Mouse (Mus musculus): ENCODE measurements around the gene Nelfe.
"Not testable (repeated sequence)": the region's sequence is repeated elsewhere in the genome, so short reads cannot be mapped to it uniquely, and the experiment has no call there.

The Nelfe gene

GRCm38 (mm10) chr17:34849722-34850516 is at the start of gene Nelfe, which contains the start of gene Skiv2l:
Gene Nelfe (plus strand): TSS chr17:34850391.
Gene Skiv2l (minus strand): TSS chr17:34850210.
- peak; percentile 99 for DNase-seq (ENCODE audit: inconsistent ontology term)

GRCm38 (mm10) chr17:34800781-34801305 is 49.3 kb upstream of the Nelfe start:
- DNase-seq (ENCODE audit: inconsistent ontology term): not testable (repeated sequence)

- not testable (repeated sequence) for DNase-seq (ENCODE audit: inconsistent ontology term)
Observed at GRCm38 (mm10) chr17:34802756-34803155, 47.4 kb upstream of the Nelfe start.

- not testable (repeated sequence) for DNase-seq (ENCODE audit: inconsistent ontology term)
Observed at GRCm38 (mm10) chr17:34803367-34803766, 46.8 kb upstream of the Nelfe start.

- DNase-seq (ENCODE audit: inconsistent ontology term): not testable (repeated sequence)
Observed at GRCm38 (mm10) chr17:34804301-34804700, 45.9 kb upstream of the Nelfe start, which contains the start of gene Cyp21a1. Gene Cyp21a1 (minus strand): TSS chr17:34804561.

GRCm38 (mm10) chr17:34804871-34805562 is 45.2 kb upstream of the Nelfe start:
- no peak for DNase-seq (ENCODE audit: inconsistent ontology term)

- no peak for DNase-seq (ENCODE audit: inconsistent ontology term)
Observed at GRCm38 (mm10) chr17:34807176-34807575, 43.0 kb upstream of the Nelfe start.

GRCm38 (mm10) chr17:34808599-34809205 is 41.5 kb upstream of the Nelfe start:
- DNase-seq (ENCODE audit: inconsistent ontology term): no peak

GRCm38 (mm10) chr17:34810411-34810810 is 39.8 kb upstream of the Nelfe start:
- DNase-seq (ENCODE audit: inconsistent ontology term): not testable (repeated sequence)

GRCm38 (mm10) chr17:34810811-34811210 is 39.4 kb upstream of the Nelfe start:
- not testable (repeated sequence) for DNase-seq (ENCODE audit: inconsistent ontology term)

GRCm38 (mm10) chr17:34811275-34811674 is 38.9 kb upstream of the Nelfe start:
- no peak for DNase-seq (ENCODE audit: inconsistent ontology term)

- DNase-seq (ENCODE audit: inconsistent ontology term): not testable (repeated sequence)
Observed at GRCm38 (mm10) chr17:34813747-34814146, 36.4 kb upstream of the Nelfe start.

GRCm38 (mm10) chr17:34814818-34815370 is 35.3 kb upstream of the Nelfe start:
- DNase-seq (ENCODE audit: inconsistent ontology term): no peak

GRCm38 (mm10) chr17:34830776-34831175 is 19.4 kb upstream of the Nelfe start:
- DNase-seq (ENCODE audit: inconsistent ontology term): not testable (repeated sequence)

- DNase-seq (ENCODE audit: inconsistent ontology term): no peak
Observed at GRCm38 (mm10) chr17:34836155-34836855, 13.9 kb upstream of the Nelfe start.

GRCm38 (mm10) chr17:34836856-34837221 is 13.4 kb upstream of the Nelfe start, which contains the start of the genes Stk19 and Dxo:
Gene Stk19 (minus strand): TSS chr17:34836945.
Gene Dxo (plus strand): TSS chr17:34837019.
- peak; percentile 96 for DNase-seq (ENCODE audit: inconsistent ontology term)

GRCm38 (mm10) chr17:34837464-34838324 is 12.5 kb upstream of the Nelfe start:
- DNase-seq (ENCODE audit: inconsistent ontology term): peak; percentile 6

GRCm38 (mm10) chr17:34838785-34839184 is 11.4 kb upstream of the Nelfe start:
- no peak for DNase-seq (ENCODE audit: inconsistent ontology term)

- DNase-seq (ENCODE audit: inconsistent ontology term): no peak
Observed at GRCm38 (mm10) chr17:34840736-34841307, 9.4 kb upstream of the Nelfe start.

- DNase-seq (ENCODE audit: inconsistent ontology term): no peak
Observed at GRCm38 (mm10) chr17:34844884-34845283, 5.3 kb upstream of the Nelfe start.
